Mouse (Mus musculus) adrenal gland, adult 2 months (tissue): ENCODE measurements around the gene C130050O18Rik. TPM values are rescaled to one million over a fixed set of nuclear protein-coding genes. Genes with fewer than 3 reads are reported as not detected.
A peak's percentile ranks its signal among the peaks of the same experiment; 100 is the strongest.

Experiments
- DNase-seq: peaks from one replicate; pipeline ENCODE4 v3.0.0; 2021
- polyA plus RNA-seq: library from polyadenylated mRNA; depleted of rRNA; stranded (reverse); fragments of >200 nt; gene quantifications from 2 replicates; pipeline ENCODE4 v1.2.3, GENCODE M21; 2012
- total RNA-seq, 2 experiments: library from RNA; stranded (reverse); gene quantifications; 2 replicates each; pipeline ENCODE4 v1.2.3; 2021

Gene C130050O18Rik
- total and polyA plus RNA-seq, 3 experiments: 0.46 to 1.7 (median 1.3) TPM

DNA sequence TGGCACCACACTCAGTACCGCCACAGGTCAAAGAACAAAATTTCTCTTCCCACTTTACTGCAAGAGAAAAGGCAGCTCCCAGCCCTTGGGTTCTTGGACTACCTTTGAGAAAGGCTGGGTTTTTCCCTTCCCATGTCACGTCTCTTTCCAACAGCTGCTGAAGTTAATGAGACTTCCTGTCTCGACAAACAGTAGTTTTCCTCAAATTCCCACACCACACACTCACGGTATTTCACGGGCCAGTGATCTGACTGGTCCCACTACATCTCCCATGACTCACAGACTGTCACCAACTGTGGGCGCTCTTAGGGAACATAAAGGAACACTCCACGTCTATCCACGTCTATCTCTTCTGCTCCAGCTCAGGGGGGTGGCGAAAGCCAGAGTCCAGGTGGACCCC is 20.1 kb downstream of the C130050O18Rik start:
- no peak for DNase-seq

DNA sequence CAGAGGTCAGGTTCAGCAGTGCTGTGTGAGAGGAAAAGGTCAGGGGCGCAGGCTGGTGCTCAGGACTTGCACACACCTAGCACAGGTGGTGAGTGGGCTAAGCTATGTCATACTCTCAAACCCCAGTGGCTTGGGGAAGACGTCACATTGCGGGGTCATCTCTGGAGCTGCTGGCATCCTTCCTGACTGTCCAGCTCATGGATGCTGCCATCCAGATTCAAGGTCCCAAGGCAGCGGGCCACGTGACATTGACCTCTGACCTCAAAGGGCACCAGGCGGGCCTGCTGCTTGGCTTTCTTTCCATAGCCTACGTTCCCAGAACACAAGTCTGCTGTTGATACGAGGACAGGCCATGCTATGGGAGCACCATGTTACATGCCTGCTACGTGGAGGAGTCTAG is 21.9 kb downstream of the C130050O18Rik start:
- peak; percentile 59 for DNase-seq

GRCm38 (mm10) chr5:139427989-139428388 is 22.9 kb downstream of the C130050O18Rik start:
- DNase-seq: no peak

DNA sequence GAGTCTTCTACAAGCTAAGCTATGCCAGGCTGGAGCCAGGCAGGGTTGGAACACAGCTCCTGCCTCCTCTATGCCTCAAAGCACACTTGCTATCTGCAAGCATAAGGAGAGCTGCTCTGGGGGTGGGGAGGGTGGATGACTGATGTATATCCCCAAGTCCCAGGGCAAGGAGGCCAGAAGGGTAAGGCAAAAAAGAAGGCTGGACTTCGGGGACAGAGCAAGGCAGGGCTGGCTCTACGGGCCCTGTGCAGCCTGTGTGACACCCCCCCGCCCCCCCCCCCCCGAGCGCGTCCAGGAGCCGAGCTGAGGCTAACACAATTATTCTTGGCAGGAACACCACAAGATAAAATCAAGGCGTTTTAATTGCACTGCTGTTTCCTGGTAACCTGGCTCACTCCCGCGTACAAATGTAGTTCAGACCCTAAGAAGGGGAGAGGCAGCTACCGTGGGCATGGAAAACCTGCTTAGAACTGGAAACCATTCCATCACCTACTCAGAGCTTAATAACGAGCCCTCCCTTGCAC is 24.8 kb downstream of the C130050O18Rik start:
- no peak for DNase-seq

DNA sequence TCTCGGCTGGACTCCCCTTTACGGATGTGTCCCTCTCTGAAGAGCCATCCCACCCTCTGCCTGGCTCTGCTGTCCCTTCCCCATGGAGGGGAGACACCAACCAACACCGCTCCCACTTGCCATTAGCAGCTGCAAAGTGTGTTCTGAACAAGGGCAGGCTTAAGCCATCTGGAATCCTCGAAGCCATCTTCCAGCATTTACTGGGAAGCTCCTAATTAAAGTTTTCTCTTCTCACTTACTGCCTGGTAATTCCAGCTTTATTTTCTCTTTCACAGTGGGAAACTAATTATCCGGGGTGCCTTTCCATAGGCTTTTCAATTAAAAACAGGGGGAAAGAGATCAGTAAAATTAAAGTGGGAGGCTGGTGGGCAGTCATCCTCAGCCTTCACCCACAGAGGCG is 27.3 kb downstream of the C130050O18Rik start:
- no peak for DNase-seq

DNA sequence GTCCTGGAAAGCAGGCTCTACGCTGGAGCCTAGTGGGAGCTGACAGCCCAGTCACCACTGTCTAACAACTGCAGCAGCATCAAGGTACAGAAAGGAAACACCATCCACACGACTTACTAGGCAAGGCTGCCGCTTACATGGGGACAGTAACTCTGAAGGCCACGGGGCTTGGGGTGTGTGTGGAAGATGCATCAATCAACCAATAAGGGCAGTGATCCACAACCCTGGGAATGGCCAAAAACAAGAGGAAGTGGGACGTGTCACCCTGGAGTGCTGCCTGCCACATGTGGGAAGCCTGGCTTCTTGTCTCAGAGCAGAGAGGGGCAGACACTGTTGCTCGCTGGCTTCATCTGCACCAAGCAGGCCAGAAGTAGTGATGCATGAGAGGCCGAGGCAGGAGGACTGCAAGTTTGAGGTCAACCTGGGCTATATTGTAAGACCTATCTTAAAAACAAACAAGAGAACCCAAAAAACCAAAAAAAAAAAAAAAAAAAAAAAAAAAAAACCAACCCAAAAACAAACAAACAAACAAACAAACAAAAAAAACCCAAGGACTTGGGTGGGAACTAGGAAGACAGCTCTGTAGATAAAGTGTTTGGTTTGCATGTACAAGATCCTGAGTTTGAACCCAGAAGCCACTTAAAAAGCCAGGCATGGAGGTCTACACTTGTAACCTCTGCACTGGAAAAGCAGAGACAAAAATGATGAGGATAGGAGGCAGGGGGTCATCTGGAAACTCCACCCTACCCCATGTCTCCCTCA is 27.8 kb downstream of the C130050O18Rik start:
- DNase-seq: no peak

DNA sequence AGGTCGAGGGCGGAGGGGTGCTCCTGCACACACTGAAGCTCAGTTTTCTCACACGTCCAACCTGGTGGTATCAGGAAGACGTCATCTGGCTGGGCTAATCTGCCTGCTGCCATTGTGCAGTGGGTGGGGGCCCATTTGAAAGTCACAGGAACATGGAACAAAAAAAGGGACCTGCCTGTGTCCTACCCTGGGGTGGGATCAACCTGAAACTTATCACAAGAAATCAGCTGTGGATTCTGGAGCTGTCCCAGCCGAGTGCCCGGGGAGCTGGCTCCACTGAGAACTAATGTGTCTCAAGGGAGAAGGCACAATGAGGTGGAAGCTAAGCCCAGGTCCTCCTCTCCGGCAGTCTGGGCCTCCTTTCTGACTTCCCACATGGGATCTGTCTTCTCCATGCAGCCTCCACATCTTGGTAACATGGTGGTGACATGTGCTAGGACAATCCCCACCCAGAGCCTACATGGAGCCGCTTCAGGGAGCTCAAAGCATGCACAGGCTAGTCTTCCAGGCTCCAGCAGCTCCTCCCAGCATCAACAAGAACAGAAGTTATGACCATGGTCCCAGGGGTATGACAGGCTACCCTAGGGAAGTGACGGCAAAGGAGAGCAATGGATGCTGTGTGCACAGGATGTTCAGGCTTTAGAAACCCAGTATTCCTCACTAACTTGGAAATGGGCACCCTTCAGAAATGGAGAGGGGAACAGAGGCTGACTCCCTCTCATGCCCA is 28.9 kb downstream of the C130050O18Rik start:
- no peak for DNase-seq

DNA sequence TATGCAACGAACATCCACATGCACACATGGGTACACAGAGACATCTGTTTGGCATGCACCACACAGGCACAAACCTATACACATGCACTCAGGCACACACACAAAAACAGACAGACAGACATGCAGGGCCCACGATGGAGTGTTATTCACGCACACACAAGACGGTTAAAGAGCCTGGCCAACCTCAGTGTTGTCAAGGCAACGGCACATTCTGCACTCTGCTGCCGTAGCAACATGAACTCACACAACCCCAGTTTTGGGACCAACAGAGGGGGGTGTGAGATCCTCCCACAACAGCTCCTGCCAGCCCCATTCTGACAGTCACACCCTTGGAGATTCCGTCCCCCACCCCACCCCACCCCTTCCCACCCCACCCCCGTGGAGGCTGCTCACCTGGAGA is 29.9 kb downstream of the C130050O18Rik start:
- no peak for DNase-seq

GRCm38 (mm10) chr5:139437769-139438168 is 32.7 kb downstream of the C130050O18Rik start:
- no peak for DNase-seq

DNA sequence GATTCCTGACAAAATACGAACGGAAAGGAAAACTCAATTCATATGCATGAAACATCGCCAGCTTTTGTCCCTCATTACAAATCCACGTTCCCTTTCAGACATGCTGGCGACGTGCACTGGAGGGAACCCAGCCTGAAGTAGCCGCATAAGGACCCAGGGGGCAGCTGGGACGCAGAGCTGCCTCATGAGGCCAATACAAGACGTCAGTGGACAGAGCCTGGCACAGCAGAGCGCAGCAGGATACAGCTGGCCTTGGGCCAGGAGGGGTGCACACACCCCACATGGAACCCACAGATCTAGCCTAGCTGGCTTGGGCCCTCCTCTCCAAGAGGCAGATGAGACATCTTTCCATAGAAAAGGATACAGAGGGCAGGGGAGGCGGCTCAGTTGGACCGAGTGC is 33.4 kb downstream of the C130050O18Rik start:
- DNase-seq: no peak

- no peak for DNase-seq
These were observed 35.4 kb downstream of the C130050O18Rik start for GRCm38 (mm10) chr5:139440451-139440850.

- DNase-seq: no peak
These were observed 36.0 kb downstream of the C130050O18Rik start for GRCm38 (mm10) chr5:139440926-139441725.

DNA sequence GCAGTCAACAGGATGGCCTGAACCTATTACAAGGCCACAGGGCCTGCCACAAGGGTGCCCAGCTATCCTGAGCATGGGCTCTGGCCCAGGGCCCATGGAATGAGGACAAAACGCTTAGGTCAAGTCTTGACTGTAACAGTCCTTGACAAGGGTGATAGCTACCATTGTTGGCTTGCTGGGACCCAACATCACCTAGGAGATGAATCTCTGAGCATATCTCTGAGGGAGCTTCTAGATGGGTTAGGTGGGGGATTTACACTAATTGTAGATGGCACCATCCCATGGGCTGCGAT is 36.6 kb downstream of the C130050O18Rik start:
- DNase-seq: no peak

DNA sequence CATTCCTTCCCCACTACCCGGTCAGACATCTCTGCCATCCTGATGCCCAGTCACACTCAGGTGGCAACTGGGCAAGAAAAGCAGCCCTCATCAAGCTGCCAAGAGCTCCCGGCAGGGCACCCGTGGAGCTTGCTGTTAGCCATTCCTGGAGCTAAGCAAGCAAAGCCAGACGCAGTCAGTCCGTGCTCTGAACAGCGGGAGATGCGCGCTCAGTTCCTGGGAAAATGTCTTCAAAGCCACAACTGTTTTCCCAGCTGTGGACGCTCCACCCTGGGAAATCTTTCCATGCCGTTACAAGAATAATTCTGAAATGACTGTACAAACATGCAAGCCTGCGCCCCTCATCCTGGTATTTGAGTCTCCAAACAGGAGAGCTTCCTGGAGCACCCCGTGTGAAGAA is 37.3 kb downstream of the C130050O18Rik start:
- no peak for DNase-seq

GRCm38 (mm10) chr5:139442962-139443361 is 37.9 kb downstream of the C130050O18Rik start:
- no peak for DNase-seq

- DNase-seq: peak; percentile 22
These were observed 40.2 kb downstream of the C130050O18Rik start for GRCm38 (mm10) chr5:139445258-139445657.

DNA sequence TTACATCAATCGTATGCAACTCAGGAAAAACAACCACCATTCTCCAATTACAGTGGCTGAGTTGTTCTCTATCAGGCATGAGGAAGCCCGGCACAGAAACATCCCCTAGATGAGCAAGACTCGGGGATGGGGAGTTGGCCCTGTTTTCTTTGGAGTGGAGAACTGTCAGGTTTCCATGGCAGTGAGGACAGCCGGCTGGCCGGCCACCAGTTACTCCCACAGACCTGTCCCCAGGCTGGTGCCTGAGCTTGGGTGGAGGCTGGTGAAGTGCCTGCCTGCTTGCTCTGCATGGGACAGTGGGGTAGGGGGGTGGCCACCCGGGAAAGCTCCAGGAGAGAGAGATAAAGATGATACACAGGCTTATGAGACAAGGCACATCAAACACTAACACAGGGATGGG is 42.9 kb downstream of the C130050O18Rik start:
- no peak for DNase-seq

DNA sequence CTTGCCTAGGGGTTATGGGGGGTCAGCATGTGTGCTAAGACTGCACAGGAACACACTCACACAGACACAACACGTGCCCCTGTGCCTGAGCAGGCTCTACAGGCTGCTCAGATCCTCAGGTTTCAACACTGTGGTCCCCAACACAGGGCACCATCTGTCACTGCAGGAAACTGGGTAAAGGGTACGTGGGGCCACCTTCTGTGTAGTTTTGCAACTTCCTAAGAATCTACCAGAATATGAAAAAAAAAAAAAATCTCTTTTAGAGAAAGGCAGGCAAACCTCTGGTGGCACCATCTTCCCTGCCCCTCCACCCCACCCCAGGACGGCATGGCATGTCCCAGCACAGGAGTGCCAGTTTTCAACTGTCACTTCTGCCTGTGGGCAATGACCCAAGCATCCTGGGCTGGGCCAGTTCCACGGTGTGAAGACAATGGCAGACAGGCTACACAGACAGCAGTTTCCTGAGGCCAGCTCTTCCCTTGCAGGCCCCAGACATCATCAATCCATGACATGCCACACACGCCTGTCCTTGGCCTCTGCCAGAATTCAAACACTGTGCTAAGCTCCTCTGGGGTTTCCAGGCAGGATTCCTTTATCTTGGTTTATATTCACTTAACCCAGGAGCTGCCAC is 44.2 kb downstream of the C130050O18Rik start:
- peak; percentile 74 for DNase-seq

GRCm38 (mm10) chr5:139449926-139450325 is 44.8 kb downstream of the C130050O18Rik start:
- DNase-seq: no peak

DNA sequence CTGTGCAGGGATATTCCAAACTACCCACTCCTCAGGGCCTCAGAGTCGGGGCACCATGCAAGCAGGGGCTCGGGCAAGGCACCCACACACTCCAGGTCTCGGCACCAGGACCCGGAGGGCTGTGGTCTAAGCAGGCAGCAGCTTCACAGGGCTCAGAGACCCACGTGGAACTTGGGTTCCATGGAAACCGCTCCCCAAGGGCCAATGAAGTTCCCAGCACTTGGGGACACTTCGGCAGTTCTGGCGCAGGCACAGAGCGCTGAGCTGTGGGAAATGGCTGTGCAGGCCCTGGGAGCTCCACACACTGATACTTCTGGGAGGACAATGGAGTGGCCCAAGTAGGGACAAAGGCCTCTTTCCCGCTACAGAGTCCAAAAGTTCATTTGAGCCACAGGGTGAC is 48.0 kb downstream of the C130050O18Rik start:
- no peak for DNase-seq

GRCm38 (mm10) chr5:139455166-139455565 is 50.1 kb downstream of the C130050O18Rik start:
- no peak for DNase-seq

GRCm38 (mm10) chr5:139457241-139457640 is 52.2 kb downstream of the C130050O18Rik start:
- DNase-seq: no peak
